Mouse (Mus musculus) intestine, embryonic 14.5 days (tissue): Measurements from ENCODE around the gene Xrcc1. TPM values are rescaled to one million over a fixed set of nuclear protein-coding genes. Genes with fewer than 3 reads are reported as not detected.
"Not testable (repeated sequence)": the region's sequence is repeated elsewhere in the genome, so short reads cannot be mapped to it uniquely, and the experiment has no call there.

ENCODE experiments used
- ATAC-seq: fragments of 200-750 bp; cut with Nextera tagmentation; replicated peaks from 2 replicates; pipeline ENCODE4 v1.8.0; 2017; ENCODE audit warnings: low read depth, moderate number of reproducible peaks, moderate TSS enrichment, moderate library complexity; ENCODE audit not compliant: low FRiP score, low TSS enrichment
- DNase-seq: peaks from one replicate; pipeline ENCODE4 v3.0.0-alpha.2; 2018; ENCODE audit warnings: low spot score
- H3K27ac ChIP-seq: fragments of 300-500 bp; sonication (generic); 2 replicates; pipeline ENCODE4 v1.5.1; 2014; ENCODE audit warnings: low read depth, mild to moderate bottlenecking, control low read depth
- H3K27me3 ChIP-seq: fragments of 300-500 bp; sonication (generic); replicated peaks from 2 replicates; pipeline ENCODE4 v1.6.1; 2014; ENCODE audit warnings: low read length, control low read depth; ENCODE audit not compliant: control insufficient read depth, insufficient read depth
- H3K36me3 ChIP-seq: fragments of 300-500 bp; sonication (generic); 2 replicates; pipeline ENCODE4 v1.6.1; 2014; ENCODE audit warnings: low read length, control low read depth; ENCODE audit not compliant: control insufficient read depth, insufficient read depth
- H3K4me1 ChIP-seq: fragments of 300-500 bp; sonication (generic); replicated peaks from 2 replicates; pipeline ENCODE4 v1.6.1; 2014; ENCODE audit warnings: low read length, control low read depth, mixed read lengths; ENCODE audit not compliant: control insufficient read depth, insufficient read depth
- H3K4me2 ChIP-seq: fragments of 300-500 bp; sonication (generic); 2 replicates; pipeline ENCODE4 v1.6.1; 2014; ENCODE audit warnings: low read length
- H3K4me3 ChIP-seq: fragments of 300-500 bp; sonication (generic); 2 replicates; pipeline ENCODE4 v1.5.1; 2014; ENCODE audit warnings: low read depth, low read length, control low read depth, mixed read lengths
- H3K9ac ChIP-seq: fragments of 300-500 bp; sonication (generic); 2 replicates; pipeline ENCODE4 v1.6.1; 2014; ENCODE audit warnings: mild to moderate bottlenecking, low read length
- H3K9me3 ChIP-seq: fragments of 300-500 bp; sonication (generic); 2 replicates; pipeline ENCODE4 v1.6.1; 2016; ENCODE audit warnings: low read length, control low read depth; ENCODE audit not compliant: control insufficient read depth
- WGBS: fragments of 180-500 bp; shearing (Covaris S2); extraction: QIAGEN DNeasy Blood & Tissue Kit; methylation state at CpG from one replicate; pipeline ENCODE4 v1.1.7; 2014; 5-methylcytosine and 5-hydroxymethylcytosine counted together
- polyA plus RNA-seq: library from polyadenylated mRNA; unstranded; fragments of >200 nt; fragmentation: Nextera tagmentation; extraction: Ambion mirVana; gene quantifications from 2 replicates; pipeline ENCODE4 v1.2.1, GENCODE M21; 2014

Xrcc1 gene
- polyA plus RNA-seq, 1 experiment from 2014 or later = 91.5 TPM

- not testable (repeated sequence) for H3K4me2 ChIP-seq, DNase-seq, H3K27me3 ChIP-seq, H3K4me1 ChIP-seq, H3K27ac ChIP-seq, H3K9ac ChIP-seq, H3K36me3 ChIP-seq, ATAC-seq, H3K4me3 ChIP-seq, H3K9me3 ChIP-seq
- 92% methylated on average over 9 of the region's 10 CpGs for WGBS
Measured at GRCm38 (mm10) chr7:24520054-24520453, 26.0 kb upstream of the Xrcc1 start.

- no peaks in the 10 kb centered on the region for H3K4me1 ChIP-seq
- H3K36me3 ChIP-seq = no peaks in the 10 kb centered on the region
- 57% methylated on average over 5 of the region's 5 CpGs for WGBS
- no peaks in the 10 kb centered on the region for H3K9me3 ChIP-seq
- no peak overlapping the region for H3K27ac ChIP-seq
- H3K4me3 ChIP-seq = no peak overlapping the region
- DNase-seq = no peak
- no peak overlapping the region for H3K4me2 ChIP-seq
- no peak for ATAC-seq
- no peaks in the 10 kb centered on the region for H3K27me3 ChIP-seq
- H3K9ac ChIP-seq = no peak overlapping the region
Measured at GRCm38 (mm10) chr7:24522805-24523204, 23.3 kb upstream of the Xrcc1 start.

GRCm38 (mm10) chr7:24523723-24524122 is 22.4 kb upstream of the Xrcc1 start:
- Histone ChIP-seq H3K4me3 (no peak overlapping the region), H3K4me1 (no peaks in the 10 kb centered on the region), H3K27me3 (no peaks in the 10 kb centered on the region), H3K4me2 (no peak overlapping the region), H3K27ac (no peak overlapping the region), H3K9me3 (no peaks in the 10 kb centered on the region), H3K36me3 (no peaks in the 10 kb centered on the region), H3K9ac (no peak overlapping the region)
- ATAC-seq (no peak), DNase-seq (no peak)
- WGBS = 86% methylated on average over 6 of the region's 6 CpGs

- H3K27me3 ChIP-seq = no peaks in the 10 kb centered on the region
- peaks cover 7% of the 10 kb centered on the region for H3K4me1 ChIP-seq
- no peak overlapping the region for H3K9ac ChIP-seq
- no peak overlapping the region for H3K4me2 ChIP-seq
- no peak for ATAC-seq
- no peak overlapping the region for H3K4me3 ChIP-seq
- H3K36me3 ChIP-seq = no peaks in the 10 kb centered on the region
- DNase-seq = no peak
- H3K27ac ChIP-seq = no peak overlapping the region
- WGBS = 82% methylated on average over 6 of the region's 6 CpGs
- H3K9me3 ChIP-seq = no peaks in the 10 kb centered on the region
Measured at GRCm38 (mm10) chr7:24524978-24525377, 21.1 kb upstream of the Xrcc1 start.

- Histone ChIP-seq H3K9ac (no peak overlapping the region), H3K4me2 (no peak overlapping the region), H3K36me3 (no peaks in the 10 kb centered on the region), H3K27ac (no peak overlapping the region), H3K9me3 (no peaks in the 10 kb centered on the region), H3K4me1 (peaks cover 7% of the 10 kb centered on the region), H3K27me3 (no peaks in the 10 kb centered on the region), H3K4me3 (no peak overlapping the region)
- ATAC-seq (no peak), DNase-seq (no peak)
- WGBS = 92% methylated on average over 12 of the region's 12 CpGs
Measured at GRCm38 (mm10) chr7:24525686-24526420, 20.2 kb upstream of the Xrcc1 start.

GRCm38 (mm10) chr7:24528861-24529260 is 17.2 kb upstream of the Xrcc1 start:
- Histone ChIP-seq H3K27ac (no peak overlapping the region), H3K36me3 (peaks cover 8% of the 10 kb centered on the region; the same call in 1 of the 2 replicates), H3K4me1 (peaks cover 15% of the 10 kb centered on the region), H3K9me3 (no peaks in the 10 kb centered on the region), H3K4me2 (no peak overlapping the region), H3K27me3 (0 out of 2 replicates have a peak, but pooled peaks cover 3% of the 10 kb centered on the region), H3K4me3 (no peak overlapping the region), H3K9ac (no peak overlapping the region)
- DNase-seq = no peak
- no peak for ATAC-seq
- WGBS = 94% methylated on average over 11 of the region's 11 CpGs

- no peak for ATAC-seq
- Histone ChIP-seq H3K4me1 (peaks cover 15% of the 10 kb centered on the region), H3K9ac (peak overlapping the region; percentile 69), H3K4me2 (peak overlapping the region; percentile 93), H3K9me3 (no peaks in the 10 kb centered on the region), H3K36me3 (peaks cover 15% of the 10 kb centered on the region), H3K27me3 (0 out of 2 replicates have a peak, but pooled peaks cover 3% of the 10 kb centered on the region), H3K4me3 (peak overlapping the region; percentile 82), H3K27ac (peak overlapping the region; percentile 88)
- 56% methylated on average over 11 of the region's 11 CpGs for WGBS
- no peak for DNase-seq
Measured at GRCm38 (mm10) chr7:24529580-24529979, 16.5 kb upstream of the Xrcc1 start.

- peak within 1 kb of the TSS; percentile 75 for H3K9ac ChIP-seq
- ATAC-seq (peak; percentile 95), DNase-seq (peak; percentile 99)
- peaks cover 16% of the 10 kb centered on the region for H3K36me3 ChIP-seq
- peak within 1 kb of the TSS; percentile 82 for H3K4me3 ChIP-seq
- peak within 1 kb of the TSS; percentile 93 for H3K4me2 ChIP-seq
- peaks cover 15% of the 10 kb centered on the region for H3K4me1 ChIP-seq
- no peaks in the 10 kb centered on the region for H3K9me3 ChIP-seq
- 0 out of 2 replicates have a peak, but pooled peaks cover 3% of the 10 kb centered on the region for H3K27me3 ChIP-seq
- peak within 1 kb of the TSS; percentile 88 for H3K27ac ChIP-seq
- under 1% methylated on average over 44 of the region's 44 CpGs for WGBS
Measured at GRCm38 (mm10) chr7:24530062-24530931, 15.8 kb upstream of the Xrcc1 start, which contains the start of gene Irgq. TSS of gene Irgq (plus strand) at chr7:24530689.
